Mouse (Mus musculus) splenic B cell, adult 2 months (primary cell): ENCODE measurements around the gene Gm6899.

Experiments
- DNase-seq: peaks from one replicate; pipeline ENCODE4 v3.0.0-alpha.2; 2011; ENCODE audit warnings: low read depth, low spot score
- H3K27me3 ChIP-seq: 2 replicates; pipeline ENCODE4 v1.6.1; 2012; ENCODE audit warnings: mild to moderate bottlenecking, low read length, moderate library complexity, mixed read lengths; ENCODE audit not compliant: control insufficient read depth, poor library complexity, insufficient read depth, severe bottlenecking
- H3K36me3 ChIP-seq: 2 replicates; pipeline ENCODE4 v1.6.1; 2012; ENCODE audit warnings: mild to moderate bottlenecking, low read length, moderate library complexity, mixed read lengths; ENCODE audit not compliant: control insufficient read depth, poor library complexity, insufficient read depth, severe bottlenecking

Gm6899 gene

DNA sequence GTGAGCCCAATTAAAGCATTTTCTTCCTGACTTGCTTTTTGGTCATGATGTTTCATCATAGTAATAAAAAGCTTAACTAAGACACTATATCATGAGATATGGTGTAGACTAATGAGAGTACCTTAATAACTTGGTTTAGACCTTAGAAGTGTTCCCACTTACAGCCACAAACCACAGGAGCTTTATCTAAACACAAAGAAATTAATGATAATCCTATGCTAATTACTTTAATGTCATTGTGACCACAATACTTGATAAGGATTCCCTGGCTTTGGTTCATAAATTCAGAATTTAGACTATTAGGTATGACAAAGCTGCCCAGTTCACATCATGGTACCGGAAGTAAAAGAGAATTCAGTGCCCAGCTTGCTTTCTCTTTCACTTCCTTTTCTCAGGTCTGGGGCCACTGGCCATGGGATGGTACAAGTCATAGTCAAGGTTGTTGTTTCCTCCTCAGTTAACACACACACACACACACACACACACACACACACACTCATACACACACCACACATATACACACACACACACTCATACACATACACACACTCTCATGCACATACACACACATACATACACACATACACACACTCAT, 11.1 kb downstream of the Gm6899 start:
- DNase-seq = peak; percentile 76
- Histone ChIP-seq H3K36me3 (no peaks in the 10 kb centered on the region), H3K27me3 (no peaks in the 10 kb centered on the region)

DNA sequence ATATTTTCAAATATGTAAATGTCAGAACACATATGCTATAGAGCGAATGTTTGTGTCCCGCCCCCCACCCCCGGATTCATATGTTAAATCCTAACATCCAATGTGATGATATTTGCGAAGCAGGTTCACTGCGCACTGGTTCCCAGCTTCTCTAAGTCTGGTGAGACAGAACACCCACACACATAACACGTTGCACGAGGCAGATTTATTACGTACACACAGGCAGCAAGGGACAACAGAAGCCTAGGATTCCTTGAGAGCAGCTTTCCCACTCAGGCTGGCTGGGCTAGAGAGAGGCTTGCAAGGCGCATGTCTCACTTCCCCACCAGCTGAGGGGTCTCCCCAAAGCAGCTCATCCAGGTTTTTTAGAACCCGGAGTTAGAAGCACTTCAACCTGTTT, 15.8 kb downstream of the Gm6899 start:
- no peaks in the 10 kb centered on the region for H3K27me3 ChIP-seq
- DNase-seq = no peak
- H3K36me3 ChIP-seq = no peaks in the 10 kb centered on the region

DNA sequence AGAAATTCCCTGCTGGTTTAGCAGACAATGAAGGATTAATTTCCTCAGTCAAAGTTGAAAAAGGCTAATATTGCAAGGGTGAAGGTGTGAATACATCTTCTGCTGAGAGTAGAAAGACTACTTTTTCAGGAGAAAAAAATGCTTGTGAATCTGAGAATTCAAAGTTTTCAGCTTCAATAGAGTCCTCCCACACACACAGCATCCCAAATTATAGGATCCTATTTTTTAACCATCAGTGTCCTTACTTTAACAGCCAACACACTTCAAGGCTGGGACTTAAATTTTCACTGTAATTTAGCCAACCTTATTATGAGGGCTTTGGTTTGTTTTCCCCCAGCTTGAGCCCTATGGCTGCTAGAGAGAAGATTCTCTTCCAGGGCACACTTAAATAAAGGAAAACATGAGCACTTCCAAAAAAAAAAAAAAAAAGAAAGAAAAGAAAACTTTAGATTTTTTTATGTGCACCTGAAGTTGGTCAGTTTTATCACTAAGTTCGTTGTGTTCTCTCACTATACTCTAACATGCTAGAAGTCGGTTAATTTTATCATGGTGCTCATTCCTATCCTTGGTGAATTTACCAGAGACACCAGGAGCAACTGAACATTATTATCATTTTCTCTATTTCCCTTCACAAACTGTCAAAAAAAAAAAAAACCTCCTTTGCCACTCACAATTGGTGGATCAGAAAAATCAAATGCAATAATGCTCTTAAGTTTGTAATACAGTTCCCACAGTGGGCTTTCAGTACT, 25.6 kb downstream of the Gm6899 start:
- no peak for DNase-seq
- Histone ChIP-seq H3K27me3 (no peaks in the 10 kb centered on the region), H3K36me3 (no peaks in the 10 kb centered on the region)

DNA sequence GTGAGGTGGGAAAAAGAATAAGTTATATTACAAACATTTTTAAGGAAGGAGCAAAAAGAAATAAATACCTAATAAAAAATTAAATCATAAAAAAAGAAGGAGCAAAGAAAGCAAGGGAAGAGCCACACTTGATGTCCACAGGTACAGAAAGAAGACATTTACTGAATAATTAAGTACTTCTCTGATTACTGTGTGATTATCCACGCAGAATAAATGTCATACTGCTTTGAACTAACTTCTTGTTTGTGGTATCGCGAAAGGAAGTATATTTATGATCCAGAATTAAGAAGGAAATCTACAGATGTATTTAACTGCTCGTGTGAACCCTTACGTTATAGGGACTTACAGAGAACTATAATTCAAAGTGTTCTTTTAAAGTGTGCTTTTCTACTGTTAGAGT, 29.7 kb downstream of the Gm6899 start:
- no peaks in the 10 kb centered on the region for H3K36me3 ChIP-seq
- DNase-seq = no peak
- no peaks in the 10 kb centered on the region for H3K27me3 ChIP-seq

DNA sequence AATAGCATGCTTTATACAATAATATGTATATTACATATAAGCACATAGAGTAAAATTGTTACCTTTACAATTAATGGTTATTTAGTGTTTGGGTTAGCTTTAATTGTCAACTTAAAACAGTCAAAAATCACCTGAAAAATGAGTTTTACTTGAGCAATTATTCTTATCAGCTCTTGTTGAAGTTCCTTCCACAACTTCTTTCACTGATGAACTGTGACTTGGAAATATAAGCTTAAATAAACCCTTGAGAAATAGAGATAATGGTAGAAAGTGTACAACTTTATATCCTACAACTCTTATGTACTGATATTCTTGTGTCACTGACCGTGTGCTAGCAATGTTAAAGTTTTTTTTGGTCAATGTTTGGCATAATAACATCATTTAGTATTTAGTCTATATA, 43.2 kb downstream of the Gm6899 start:
- Histone ChIP-seq H3K36me3 (no peaks in the 10 kb centered on the region), H3K27me3 (no peaks in the 10 kb centered on the region)
- no peak for DNase-seq

DNA sequence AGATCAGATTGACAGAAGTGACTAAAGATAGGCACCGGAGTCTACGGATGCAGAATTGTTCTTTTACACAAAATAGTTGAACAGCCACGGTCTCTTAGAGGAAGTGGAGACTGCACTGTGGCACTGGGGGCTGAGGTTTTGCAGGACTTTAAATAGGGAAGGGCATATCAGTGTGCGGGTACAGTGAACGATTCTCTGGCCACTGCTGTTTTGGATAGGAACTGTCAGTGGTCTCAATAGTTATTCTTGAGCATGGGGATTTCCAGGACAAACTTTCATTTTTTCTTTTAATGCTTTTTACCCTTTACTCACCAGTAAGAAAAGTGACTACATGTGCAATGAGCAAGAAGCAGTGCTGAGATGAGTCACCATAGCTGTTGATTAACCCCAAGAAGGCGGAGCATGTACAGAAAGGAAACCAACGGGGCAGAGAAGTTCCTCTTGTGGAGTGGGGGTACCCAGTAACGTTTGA, 47.3 kb downstream of the Gm6899 start:
- Histone ChIP-seq H3K27me3 (no peaks in the 10 kb centered on the region), H3K36me3 (no peaks in the 10 kb centered on the region)
- DNase-seq = peak; percentile 82

DNA sequence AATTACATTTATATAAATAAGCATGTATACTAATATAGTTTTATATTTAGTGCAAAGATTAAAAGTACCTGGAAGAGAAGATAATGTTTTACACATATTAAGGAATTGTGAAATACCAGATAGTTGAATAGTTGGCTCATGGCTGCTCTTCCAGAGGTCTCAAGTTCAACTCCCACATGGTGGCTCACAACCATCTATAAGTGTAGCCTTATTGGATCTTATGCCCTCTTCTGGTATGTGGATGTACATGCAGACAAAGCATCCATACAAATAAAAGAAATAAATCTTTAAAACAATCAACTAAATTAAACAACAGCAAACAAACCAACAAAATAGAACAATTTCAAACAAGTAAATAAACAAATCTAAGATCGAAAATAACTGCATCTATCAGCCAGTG, 49.1 kb downstream of the Gm6899 start:
- no peaks in the 10 kb centered on the region for H3K36me3 ChIP-seq
- H3K27me3 ChIP-seq = no peaks in the 10 kb centered on the region
- peak; percentile 29 for DNase-seq
